Mouse (Mus musculus) embryonic facial prominence, embryonic 14.5 days (tissue): ENCODE measurements at regions not wholly inside any gene's neighbourhood (a gene's known extent, or its start where the extent isn't known, plus 50 kb on each side); places are given as distances from the start of the nearest gene placed in this dataset.

Source experiments
- ATAC-seq: fragments of 200-750 bp; cut with Nextera tagmentation; 2 replicates; pipeline ENCODE4 v1.8.0; 2017; ENCODE audit warnings: low read depth, moderate number of reproducible peaks, moderate TSS enrichment
- DNase-seq: peaks from one replicate; pipeline ENCODE4 v3.0.0-alpha.2; 2015; ENCODE audit warnings: low spot score
- H3K27ac ChIP-seq: fragments of 300-500 bp; sonication (generic); replicated peaks from 2 replicates; pipeline ENCODE4 v1.5.1; 2014; ENCODE audit warnings: low read depth, mild to moderate bottlenecking, low read length, moderate library complexity
- H3K27me3 ChIP-seq: fragments of 300-500 bp; sonication (generic); replicated peaks from 2 replicates; pipeline ENCODE4 v1.6.1; 2014; ENCODE audit warnings: low read length; ENCODE audit not compliant: control insufficient read depth, insufficient read depth
- H3K36me3 ChIP-seq: fragments of 300-500 bp; sonication (generic); 2 replicates; pipeline ENCODE4 v1.6.1; 2014; ENCODE audit warnings: low read length, mixed read lengths; ENCODE audit not compliant: control insufficient read depth, insufficient read depth
- H3K4me1 ChIP-seq: fragments of 300-500 bp; sonication (generic); 2 replicates; pipeline ENCODE4 v1.6.1; 2014; ENCODE audit warnings: antibody characterized with exemption, low read length; ENCODE audit not compliant: control insufficient read depth, insufficient read depth
- H3K4me2 ChIP-seq: fragments of 300-500 bp; sonication (generic); 2 replicates; pipeline ENCODE4 v1.6.1; 2014; ENCODE audit warnings: low read depth, mild to moderate bottlenecking, low read length, moderate library complexity, mixed read lengths
- H3K4me3 ChIP-seq: fragments of 300-500 bp; sonication (generic); 2 replicates; pipeline ENCODE4 v1.5.1; 2014; ENCODE audit warnings: low read depth, mild to moderate bottlenecking, low read length
- H3K9ac ChIP-seq: fragments of 300-500 bp; sonication (generic); 2 replicates; pipeline ENCODE4 v1.6.1; 2014; ENCODE audit warnings: low read depth, mild to moderate bottlenecking, low read length, moderate library complexity, mixed read lengths
- H3K9me3 ChIP-seq: fragments of 300-500 bp; sonication (generic); 2 replicates; pipeline ENCODE4 v1.6.1; 2016; ENCODE audit warnings: low read length; ENCODE audit not compliant: control insufficient read depth
- WGBS: fragments of 180-500 bp; shearing (Covaris S2); extraction: QIAGEN DNeasy Blood & Tissue Kit; methylation state at CpG from one replicate; pipeline ENCODE4 v1.1.7; 2014; 5-methylcytosine and 5-hydroxymethylcytosine counted together

GRCm38 (mm10) chr14:97086363-97087309, 567.7 kb upstream of the Klhl1 start:
- WGBS, result 49% methylated on average over 5 of the region's 5 CpGs
- ATAC-seq, result no peak

GRCm38 (mm10) chr14:97074808-97075207, 555.9 kb upstream of the Klhl1 start:
- Histone ChIP-seq H3K27me3 (no peaks in the 10 kb centered on the region), H3K9ac (no peak overlapping the region), H3K9me3 (no peaks in the 10 kb centered on the region), H3K4me1 (no peaks in the 10 kb centered on the region), H3K36me3 (no peaks in the 10 kb centered on the region), H3K4me3 (no peak overlapping the region), H3K4me2 (no peak overlapping the region), H3K27ac (no peak overlapping the region)
- ATAC-seq (no peak), DNase-seq (no peak)
- WGBS, result 80% methylated on average over 3 of the region's 3 CpGs

More at GRCm38 (mm10) chr14:97086363-97087309, 567.7 kb upstream of the Klhl1 start:
- Histone ChIP-seq H3K4me2 (no peak overlapping the region), H3K4me1 (no peaks in the 10 kb centered on the region), H3K4me3 (no peak overlapping the region), H3K27me3 (no peaks in the 10 kb centered on the region), H3K9me3 (no peaks in the 10 kb centered on the region), H3K36me3 (no peaks in the 10 kb centered on the region), H3K9ac (no peak overlapping the region), H3K27ac (no peak overlapping the region)
- peak; percentile 65 for DNase-seq

GRCm38 (mm10) chr14:97068770-97069169, 549.9 kb upstream of the Klhl1 start:
- no peak for ATAC-seq
- 60% methylated on average over 3 of the region's 3 CpGs for WGBS

GRCm38 (mm10) chr14:97068313-97068712, 549.4 kb upstream of the Klhl1 start:
- H3K4me2 ChIP-seq, result no peak overlapping the region
- H3K9me3 ChIP-seq, result no peaks in the 10 kb centered on the region
- H3K9ac ChIP-seq, result no peak overlapping the region
- DNase-seq, result no peak
- H3K4me1 ChIP-seq, result no peaks in the 10 kb centered on the region
- no peak for ATAC-seq
- H3K4me3 ChIP-seq, result no peak overlapping the region
- no peaks in the 10 kb centered on the region for H3K27me3 ChIP-seq
- no peaks in the 10 kb centered on the region for H3K36me3 ChIP-seq
- 66% methylated on average over 5 of the region's 5 CpGs for WGBS
- H3K27ac ChIP-seq, result no peak overlapping the region

More at GRCm38 (mm10) chr14:97068770-97069169, 549.9 kb upstream of the Klhl1 start:
- no peaks in the 10 kb centered on the region for H3K9me3 ChIP-seq
- no peak for DNase-seq
- H3K4me3 ChIP-seq, result no peak overlapping the region
- no peak overlapping the region for H3K9ac ChIP-seq
- H3K4me2 ChIP-seq, result no peak overlapping the region
- H3K36me3 ChIP-seq, result no peaks in the 10 kb centered on the region
- H3K27ac ChIP-seq, result no peak overlapping the region
- no peaks in the 10 kb centered on the region for H3K4me1 ChIP-seq
- no peaks in the 10 kb centered on the region for H3K27me3 ChIP-seq

- Histone ChIP-seq H3K4me1 (no peaks in the 10 kb centered on the region), H3K27ac (no peak overlapping the region), H3K9me3 (no peaks in the 10 kb centered on the region), H3K9ac (no peak overlapping the region), H3K36me3 (no peaks in the 10 kb centered on the region), H3K4me3 (no peak overlapping the region), H3K4me2 (no peak overlapping the region), H3K27me3 (no peaks in the 10 kb centered on the region)
- ATAC-seq (no peak), DNase-seq (peak; percentile 5)
Observed at GRCm38 (mm10) chr14:97045321-97045720, 526.4 kb upstream of the Klhl1 start.

GRCm38 (mm10) chr14:97039850-97040249, 520.9 kb upstream of the Klhl1 start:
- DNase-seq (no peak), ATAC-seq (no peak)
- 74% methylated on average over 3 of the region's 3 CpGs for WGBS
- H3K9ac ChIP-seq, result no peak overlapping the region
- no peak overlapping the region for H3K4me3 ChIP-seq
- no peak overlapping the region for H3K27ac ChIP-seq
- H3K4me1 ChIP-seq, result no peaks in the 10 kb centered on the region
- no peaks in the 10 kb centered on the region for H3K27me3 ChIP-seq
- no peak overlapping the region for H3K4me2 ChIP-seq
- H3K9me3 ChIP-seq, result no peaks in the 10 kb centered on the region
- H3K36me3 ChIP-seq, result no peaks in the 10 kb centered on the region

- WGBS, result 74% methylated on average over 4 of the region's 4 CpGs
- Histone ChIP-seq H3K4me2 (no peak overlapping the region), H3K36me3 (no peaks in the 10 kb centered on the region), H3K4me1 (no peaks in the 10 kb centered on the region), H3K4me3 (no peak overlapping the region), H3K27me3 (no peaks in the 10 kb centered on the region), H3K27ac (no peak overlapping the region), H3K9ac (no peak overlapping the region), H3K9me3 (no peaks in the 10 kb centered on the region)
- no peak for DNase-seq
- no peak for ATAC-seq
Observed at GRCm38 (mm10) chr14:97028528-97028927, 509.6 kb upstream of the Klhl1 start.

- H3K4me1 ChIP-seq, result no peaks in the 10 kb centered on the region
- H3K4me2 ChIP-seq, result no peak overlapping the region
- DNase-seq (no peak), ATAC-seq (no peak)
- no peaks in the 10 kb centered on the region for H3K36me3 ChIP-seq
- no peak overlapping the region for H3K9ac ChIP-seq
- H3K9me3 ChIP-seq, result no peaks in the 10 kb centered on the region
- H3K27ac ChIP-seq, result no peak overlapping the region
- H3K4me3 ChIP-seq, result no peak overlapping the region
- 87% methylated on average over 3 of the region's 3 CpGs for WGBS
- no peaks in the 10 kb centered on the region for H3K27me3 ChIP-seq
Observed at GRCm38 (mm10) chr14:97006294-97006693, 487.4 kb upstream of the Klhl1 start.

GRCm38 (mm10) chr14:96995081-96995480, 476.2 kb upstream of the Klhl1 start:
- H3K27me3 ChIP-seq, result no peaks in the 10 kb centered on the region
- no peaks in the 10 kb centered on the region for H3K36me3 ChIP-seq
- no peak overlapping the region for H3K27ac ChIP-seq
- H3K9me3 ChIP-seq, result no peaks in the 10 kb centered on the region
- WGBS, result 42% methylated on average over 3 of the region's 3 CpGs
- no peak overlapping the region for H3K9ac ChIP-seq
- ATAC-seq, result no peak
- H3K4me1 ChIP-seq, result no peaks in the 10 kb centered on the region
- H3K4me3 ChIP-seq, result no peak overlapping the region
- H3K4me2 ChIP-seq, result no peak overlapping the region
- peak; percentile 0 for DNase-seq
